Mouse (Mus musculus) liver, adult (tissue): ENCODE data around the gene Sept8.

Experiments
- GATA4 ChIP-seq: IDR thresholded peaks from 2 replicates; pipeline ENCODE4 v1.6.1; 2014; ENCODE audit warnings: mild to moderate bottlenecking, low read length; ENCODE audit not compliant: insufficient replicate concordance

Gene Sept8

DNA sequence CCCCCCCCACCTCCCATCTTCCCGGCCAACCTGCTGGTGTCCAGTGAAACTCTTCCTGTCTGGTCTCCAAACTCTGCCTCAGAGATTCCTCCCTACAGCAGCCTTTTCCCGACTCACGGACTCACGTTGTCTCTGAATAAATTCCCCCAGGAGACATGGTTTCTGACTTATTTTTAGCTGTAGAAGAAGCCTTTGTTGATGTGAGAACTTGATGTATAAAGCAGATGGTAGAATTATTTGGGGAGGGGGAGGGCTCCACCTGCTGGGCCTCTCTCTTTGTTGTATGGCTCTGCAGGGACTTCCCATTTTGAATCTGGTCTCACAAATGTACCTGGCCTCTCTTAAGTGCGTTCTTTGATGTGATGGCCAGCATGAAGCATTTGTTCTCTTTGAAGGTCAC, 8.7 kb upstream of the Sept8 start:
- no peak for TF ChIP-seq GATA4

DNA sequence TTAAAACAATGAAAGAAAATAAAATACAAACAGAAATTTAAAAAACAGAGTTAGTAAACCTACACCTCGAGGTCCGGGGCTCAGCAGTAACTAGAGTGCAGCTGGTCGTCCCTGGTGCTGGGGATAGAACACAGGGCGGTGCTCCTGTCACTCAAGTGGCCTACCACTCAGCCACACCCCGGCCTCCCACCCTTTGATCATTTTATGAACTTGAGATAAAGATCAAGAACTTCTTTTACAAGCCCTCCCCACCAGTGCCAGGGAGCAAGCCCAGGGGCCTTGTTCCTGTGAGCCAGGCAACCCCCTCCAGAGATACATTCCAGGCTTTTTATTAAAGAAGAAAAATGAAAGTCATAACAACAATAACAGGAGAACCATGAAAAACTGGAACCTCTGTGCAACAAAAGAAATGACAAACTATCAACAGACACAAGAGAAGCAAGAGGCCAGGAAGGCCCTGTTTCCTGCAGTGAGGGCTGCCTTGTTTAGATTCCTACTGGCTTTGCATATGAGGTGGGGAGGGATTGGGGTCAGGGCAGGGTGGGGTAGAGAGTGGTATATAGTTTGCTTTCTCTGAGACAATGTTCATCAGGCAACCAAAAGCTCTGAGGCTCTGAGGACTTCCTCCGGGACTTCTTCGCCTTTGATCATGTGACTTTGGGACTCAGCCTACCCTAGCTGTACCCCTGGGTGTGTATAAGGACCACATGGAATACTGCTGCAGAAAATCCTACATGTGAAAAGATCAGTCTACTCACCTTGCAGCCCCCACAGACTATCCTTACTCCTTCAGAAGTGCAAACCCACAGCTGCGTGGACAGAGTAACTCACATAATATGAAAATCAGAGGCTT, 2.1 kb upstream of the Sept8 start:
- no peak for TF ChIP-seq GATA4

DNA sequence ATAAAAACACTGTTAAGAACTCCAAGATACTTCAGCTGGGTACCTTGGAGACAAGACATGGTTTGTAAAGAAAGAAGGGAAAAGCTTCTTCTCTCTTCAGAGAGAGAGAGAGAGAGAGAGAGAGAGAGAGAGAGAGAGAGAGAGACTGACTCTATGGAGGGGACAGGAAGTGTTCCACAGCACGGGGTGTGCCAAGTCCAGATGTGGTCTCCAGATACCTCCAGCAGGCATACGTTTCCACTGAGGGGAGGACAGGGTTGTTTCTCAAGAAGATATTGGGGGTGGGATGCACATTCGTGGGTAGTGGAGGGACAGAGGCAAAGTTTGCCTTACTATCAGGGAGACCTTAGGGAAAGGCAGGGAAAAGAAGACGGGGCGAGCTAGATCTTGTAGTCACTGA, 298 bp upstream of the Sept8 start:
- no peak for TF ChIP-seq GATA4

DNA sequence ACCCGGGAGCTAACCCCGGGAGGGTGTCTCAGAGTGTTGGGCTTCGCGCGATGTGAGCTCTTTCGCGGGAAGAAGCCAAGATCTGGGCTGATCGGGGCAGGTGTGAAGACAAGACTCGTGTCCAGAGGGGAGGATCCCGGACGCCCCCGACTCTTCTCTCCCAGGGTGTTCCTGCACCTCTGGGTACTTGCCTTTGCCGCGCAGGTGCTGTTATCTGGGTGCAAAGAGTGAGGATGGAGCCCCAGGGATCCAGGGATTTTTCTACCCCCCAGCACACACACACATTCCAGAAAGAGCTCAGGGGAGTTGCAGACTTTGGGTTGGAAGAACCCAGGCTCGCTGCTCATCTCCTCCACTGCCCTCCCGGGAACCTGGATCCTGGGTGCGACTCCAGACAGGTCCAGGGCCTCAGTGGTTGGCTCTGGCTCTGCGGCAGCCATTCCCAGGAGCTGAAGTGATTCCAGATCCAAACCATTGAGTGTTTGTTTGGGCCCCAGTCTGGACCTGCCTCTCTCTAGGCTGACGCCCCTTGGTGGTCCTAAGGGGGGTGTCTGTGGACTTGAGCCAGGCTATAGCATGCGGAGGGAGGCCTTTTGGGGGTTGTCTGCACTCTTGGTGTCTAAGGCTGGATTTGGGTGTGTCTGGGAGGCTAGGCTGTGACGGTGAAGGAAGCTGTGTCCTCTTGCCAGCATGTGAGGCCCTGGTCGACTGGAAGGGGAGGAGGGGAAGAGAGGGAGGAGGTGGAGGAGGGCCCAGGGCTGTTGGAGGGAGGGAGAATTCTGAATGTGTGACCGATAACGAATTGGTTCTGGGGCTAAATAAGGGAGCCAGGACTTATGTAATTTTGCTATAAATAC, 1.3 kb downstream of the Sept8 start:
- TF ChIP-seq GATA4 = no peak

DNA sequence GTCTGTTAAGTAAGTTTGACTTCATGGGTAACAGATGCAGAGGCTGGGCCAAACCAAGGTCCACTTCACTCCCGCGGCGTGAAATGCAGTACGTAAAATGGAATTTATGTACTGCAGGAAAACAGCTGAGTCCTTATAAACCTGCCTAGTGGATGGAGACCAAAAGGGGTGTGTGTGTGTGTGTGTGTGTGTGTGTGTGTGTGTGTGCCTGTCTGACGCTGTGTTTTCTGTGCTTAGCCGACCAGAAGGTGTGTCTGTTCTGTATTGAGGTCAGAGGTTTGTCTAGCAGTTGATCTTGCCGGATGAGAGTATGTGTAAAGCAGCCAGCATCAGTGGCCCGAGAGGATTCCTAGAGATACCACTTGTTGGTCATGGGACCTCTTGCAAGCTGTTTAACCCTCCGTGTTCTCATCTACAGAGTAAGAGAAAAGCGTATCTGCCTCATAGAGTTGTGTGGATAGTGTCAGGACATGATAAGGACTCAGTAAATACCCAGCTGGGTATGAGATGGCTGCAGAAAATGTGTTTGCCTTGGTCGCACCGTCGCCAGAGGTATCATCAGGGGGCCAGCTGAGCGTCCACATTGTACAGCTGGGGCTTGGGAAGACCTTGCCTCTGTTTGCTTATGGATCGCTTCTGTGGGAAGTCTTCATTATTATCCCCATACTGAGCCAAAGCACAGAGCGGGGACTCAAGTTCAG, 2.2 kb downstream of the Sept8 start:
- no peak for TF ChIP-seq GATA4

DNA sequence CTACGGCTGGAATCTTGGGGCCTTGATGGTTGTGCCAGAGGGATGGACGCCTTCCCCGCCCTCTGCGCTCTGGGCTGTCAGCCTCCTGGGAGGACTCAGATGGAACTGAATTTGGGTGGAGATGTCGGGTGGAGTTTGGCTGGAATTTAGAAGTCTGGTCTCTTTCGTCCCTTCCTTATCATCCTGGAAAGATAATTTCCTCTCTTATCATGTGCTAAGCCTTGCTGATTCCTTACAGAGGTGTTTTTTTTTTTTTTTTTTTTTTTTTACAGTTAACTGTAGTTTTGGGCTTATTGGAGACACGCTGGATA, 2.7 kb downstream of the Sept8 start:
- no peak for TF ChIP-seq GATA4

DNA sequence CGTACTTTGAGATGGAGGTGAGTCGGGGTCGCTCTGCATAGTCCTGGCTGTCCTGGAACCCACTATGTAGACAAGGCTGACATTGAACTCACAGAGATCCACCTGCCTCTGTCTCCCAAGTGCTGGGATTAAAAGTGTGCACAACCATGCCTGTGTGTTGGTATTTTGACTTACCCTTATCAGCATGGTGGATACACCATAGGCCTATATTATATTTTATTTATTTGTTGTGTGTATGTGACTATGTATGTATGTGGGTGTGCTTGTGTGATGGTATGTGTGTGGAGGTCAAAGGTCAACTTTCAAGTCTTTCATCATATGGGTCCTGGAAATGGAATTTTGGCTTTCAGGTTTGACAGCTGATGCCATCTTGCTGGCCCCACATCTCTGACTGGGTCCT, 3.3 kb downstream of the Sept8 start:
- no peak for TF ChIP-seq GATA4

DNA sequence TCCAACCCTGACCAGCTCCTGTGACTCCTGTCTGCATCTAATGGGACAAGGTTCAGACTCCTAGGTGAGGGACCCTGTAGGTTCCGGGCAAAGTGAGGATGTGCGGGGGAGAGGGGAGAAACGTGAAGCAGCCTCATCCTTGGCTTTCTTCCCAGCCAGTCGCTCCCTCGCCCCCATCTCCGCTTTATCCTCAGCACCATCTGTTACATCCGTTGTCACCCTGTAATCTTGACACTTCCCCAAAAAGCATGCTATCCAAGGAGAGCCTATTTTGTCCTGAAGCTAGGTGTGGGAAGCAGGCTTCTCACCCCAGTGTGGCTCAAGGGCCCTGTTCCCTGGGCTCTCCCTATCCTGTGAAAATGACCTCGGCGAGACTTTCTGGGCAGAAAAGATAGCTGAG, 3.9 kb downstream of the Sept8 start:
- TF ChIP-seq GATA4 = no peak

DNA sequence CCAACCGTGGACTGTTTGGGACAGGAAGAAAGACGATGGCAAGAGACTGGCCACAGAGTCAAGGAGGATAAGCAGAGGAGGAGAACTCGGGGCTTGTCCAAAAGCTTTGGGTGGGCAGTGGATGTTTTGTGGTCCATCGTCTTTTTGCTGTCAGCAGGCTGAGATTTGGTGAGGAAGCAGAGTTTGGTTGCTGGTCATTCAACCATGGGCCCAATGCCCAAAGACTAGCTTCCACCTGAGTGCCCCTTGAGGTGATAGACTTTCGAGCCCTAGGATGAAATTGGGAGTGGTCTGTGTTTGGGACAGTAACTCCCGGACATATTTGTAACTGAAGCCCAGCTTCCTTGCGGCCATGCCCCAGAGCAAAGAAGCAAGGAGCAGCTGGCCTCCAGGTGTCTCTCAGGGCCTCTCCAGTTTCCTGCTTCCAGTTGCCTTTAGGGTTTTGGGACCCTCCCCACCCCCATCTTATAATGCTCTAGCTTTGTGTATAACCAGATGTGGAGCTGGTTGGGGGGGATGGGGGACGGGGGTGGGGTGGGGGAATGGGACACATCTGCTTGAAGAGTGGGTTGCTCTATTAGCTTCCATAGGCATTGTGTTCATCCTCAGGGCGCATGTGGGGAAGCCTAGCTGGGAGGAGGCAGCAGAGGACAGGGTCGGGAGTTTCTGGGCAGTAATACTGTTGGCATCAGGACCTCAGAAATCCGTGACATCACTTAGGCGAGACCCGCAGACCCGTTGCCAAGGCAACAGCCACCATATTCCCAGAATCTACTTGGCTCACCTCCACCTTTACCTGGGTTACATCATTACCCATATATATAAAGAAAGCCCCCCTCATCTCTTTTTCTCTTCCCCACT, 4.7 kb downstream of the Sept8 start:
- TF ChIP-seq GATA4 = no peak

DNA sequence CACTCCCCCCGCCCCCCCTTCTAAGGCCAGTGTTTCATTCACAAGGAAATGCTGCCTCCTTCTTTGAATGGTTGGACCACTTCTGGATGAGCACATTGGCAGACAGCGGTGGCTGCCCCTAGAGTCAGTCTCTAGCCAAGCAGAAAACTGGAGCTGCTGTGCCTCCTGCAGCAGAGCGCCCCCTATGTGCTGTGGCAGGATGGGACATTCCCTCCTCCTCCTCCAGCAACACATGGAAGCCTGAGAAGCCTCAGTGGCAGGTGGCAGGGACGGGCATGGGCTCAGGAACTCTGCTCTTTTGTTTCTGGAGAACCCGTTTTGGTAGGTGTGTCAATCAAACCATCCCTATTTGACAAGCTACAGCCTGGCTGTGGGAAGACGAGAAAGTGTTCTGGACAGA, 5.8 kb downstream of the Sept8 start:
- TF ChIP-seq GATA4 = no peak

DNA sequence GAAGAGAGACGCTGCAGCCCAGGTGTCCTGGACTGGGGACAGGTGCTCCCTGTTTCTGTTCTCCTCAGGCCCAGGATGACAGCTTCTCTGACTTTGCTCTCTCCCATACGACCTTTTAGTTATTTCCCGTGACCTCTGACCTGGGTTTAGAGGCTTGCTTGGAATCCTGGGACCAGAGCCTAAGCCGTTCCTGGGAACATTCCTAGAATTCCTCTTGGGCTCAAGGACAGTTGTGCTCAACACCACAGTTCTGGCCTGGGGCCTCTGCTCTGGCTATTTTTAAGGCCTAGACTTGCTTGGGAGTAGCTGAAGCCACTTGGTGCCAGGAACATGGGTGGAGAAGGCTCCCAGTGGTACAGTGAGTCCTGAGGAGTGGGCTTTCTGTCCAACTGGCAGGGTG, 6.4 kb downstream of the Sept8 start:
- TF ChIP-seq GATA4 = no peak

DNA sequence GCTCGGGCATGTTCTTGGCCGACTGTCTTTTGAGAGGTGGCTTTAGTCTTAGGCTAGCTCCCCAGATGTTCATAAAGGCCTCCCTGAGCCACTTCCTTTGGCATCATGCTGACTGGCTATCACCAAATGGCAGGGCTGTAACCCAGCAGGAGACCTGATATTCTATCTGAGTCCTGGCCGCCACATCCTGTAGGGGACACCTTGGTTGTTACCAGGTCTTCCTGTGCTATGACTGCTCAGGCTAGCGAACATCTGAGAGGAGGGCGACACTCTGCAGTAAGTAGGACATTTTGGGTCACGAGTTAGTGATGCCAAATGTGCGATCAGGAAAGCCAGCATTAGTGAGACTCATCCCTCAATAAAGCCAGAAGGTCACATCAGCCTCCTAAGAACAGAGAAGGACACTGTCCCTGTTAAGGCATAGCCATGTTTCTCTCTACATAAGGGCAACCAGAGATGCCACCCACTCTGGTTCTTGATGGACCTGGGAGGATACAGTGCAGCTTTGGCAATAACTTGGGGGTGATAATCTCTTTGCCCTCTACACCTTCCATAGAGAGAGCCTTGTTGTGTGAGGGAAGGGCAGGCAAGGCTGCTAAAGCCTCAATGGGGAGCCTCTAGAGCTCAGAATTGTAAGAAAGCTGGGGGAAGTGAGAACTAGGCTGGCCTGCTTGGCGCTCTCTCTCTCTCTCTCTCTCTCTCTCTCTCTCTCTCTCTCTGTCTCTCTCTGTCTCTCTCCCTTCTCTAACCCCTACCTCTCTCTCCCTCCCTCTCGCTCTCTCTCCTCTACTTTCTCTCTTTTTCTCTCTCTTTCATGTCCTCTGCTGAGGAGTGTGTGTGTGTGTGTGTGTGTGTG, 9.6 kb downstream of the Sept8 start:
- no peak for TF ChIP-seq GATA4

DNA sequence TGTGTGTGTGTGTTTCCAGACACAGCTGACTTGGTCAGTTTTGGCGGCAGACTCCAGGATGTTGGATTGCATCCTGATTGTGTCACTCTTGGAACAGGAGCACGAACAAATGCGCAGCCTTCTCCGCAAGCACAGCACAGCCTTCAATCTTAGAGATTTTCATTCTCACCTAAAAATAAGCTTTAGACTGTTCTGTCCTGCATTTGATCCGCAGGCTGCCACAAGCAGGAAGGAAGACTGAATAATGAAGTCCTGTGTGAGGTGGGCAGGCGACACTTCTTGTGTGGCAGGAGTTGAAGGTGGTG, 10.1 kb downstream of the Sept8 start:
- no peak for TF ChIP-seq GATA4

DNA sequence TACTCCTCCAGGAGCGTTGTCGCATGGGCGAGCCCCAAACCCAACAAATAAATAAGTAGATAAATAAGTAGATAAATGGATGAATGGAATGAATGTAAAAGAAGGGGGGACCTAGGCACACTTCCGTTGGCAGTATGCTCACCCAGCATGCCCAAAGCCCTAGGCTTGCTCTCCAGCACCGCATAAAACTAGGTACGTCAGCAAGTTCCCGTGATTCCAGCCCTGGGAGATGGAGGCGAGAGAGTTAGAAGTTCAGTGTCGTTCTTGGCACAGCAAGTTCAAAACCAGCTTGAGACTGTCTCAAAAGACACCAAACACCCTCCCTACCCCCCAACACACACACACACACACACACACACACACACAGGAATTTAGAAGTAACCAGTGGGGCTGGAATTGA, 10.9 kb downstream of the Sept8 start:
- no peak for TF ChIP-seq GATA4
